Mouse (Mus musculus) yolk sac, embryonic 10.5 days (tissue): ENCODE data around the gene Msl1.

Experiments used
- DNase-seq: peaks from one replicate; pipeline ENCODE4 v3.0.0-alpha.2; 2017; ENCODE audit warnings: low spot score

Msl1 gene

GRCm38 (mm10) chr11:98846016-98846415, 50.7 kb downstream of the Msl1 start:
- DNase-seq, result no peak

- no peak for DNase-seq
Observed at GRCm38 (mm10) chr11:98846865-98847604, 51.7 kb downstream of the Msl1 start.

DNA sequence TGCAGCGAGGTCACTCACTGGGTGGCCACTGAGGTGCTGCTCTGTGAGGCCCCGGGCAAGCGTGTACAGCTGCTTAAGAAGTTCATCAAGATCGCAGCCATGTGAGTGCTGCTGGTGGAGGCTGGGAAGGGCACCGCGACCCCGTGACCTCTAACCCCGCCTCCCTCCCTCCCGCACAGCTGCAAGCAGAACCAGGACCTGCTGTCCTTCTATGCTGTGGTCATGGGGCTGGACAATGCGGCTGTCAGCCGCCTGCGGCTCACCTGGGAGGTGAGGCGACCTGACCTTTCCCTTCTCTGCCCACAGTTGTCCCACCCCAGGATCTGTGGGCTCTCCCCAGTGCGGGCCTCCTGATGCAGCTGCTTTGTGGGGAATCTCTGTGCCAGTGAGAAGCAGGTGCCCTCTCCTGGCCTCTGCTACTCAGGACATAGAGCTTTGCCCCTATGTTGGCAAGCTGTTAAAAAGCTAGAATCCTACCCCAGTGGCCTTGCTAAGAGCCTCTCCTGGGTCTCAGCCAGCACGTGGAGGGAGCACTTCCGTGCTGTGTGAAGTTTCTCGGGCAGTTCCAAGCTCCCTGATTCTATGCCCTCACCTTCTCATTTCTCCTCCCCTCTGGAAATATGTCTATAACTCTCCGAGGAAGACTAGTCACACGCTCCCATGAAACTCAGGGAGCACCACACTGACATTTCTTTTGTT, 54.0 kb downstream of the Msl1 start:
- DNase-seq, result peak; percentile 71

DNA sequence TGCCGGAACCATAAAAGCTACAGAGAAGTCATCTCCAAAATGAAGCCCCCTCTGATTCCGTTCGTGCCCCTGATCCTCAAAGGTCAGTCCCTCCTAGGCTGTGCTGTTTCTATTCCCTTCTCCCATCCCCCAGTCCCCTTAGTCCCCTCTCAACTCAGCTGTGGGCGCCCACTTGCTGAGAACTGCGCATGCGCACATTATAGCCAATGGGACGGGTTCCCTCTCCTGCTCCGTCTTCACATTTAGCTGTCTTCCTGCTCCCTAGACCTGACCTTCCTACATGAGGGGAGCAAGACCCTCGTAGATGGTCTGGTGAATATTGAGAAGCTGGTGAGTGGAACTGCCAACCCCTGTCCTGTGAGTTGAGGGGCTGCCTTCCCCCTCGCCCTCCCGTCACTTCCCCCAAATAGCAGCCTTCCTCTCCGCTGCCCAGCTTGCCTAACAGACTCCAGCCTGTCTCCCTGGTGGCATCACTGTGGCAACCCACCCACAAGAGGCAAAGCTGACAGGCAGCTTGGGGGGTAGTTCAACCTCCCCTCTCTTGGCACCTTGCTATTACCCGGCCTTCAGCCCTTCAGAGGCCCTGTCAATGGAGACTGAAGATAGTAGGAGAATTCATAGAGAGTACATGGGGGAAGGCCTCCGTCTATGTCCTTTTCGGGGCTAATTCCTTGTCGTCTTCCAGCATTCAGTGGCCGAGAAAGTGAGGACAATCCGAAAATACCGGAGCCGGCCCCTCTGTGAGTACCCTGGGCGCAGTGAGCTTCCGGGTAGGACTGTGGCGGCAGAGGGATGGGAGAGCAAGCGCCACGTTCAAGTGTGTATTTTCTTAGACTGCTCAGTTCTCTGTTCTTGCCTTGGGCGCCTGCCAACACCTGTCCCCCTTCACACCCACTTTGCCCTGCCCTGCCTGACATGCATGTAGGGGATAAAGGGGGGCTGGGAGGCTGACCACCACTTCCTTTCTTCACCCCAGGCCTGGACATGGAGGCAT, 55.1 kb downstream of the Msl1 start:
- DNase-seq, result no peak

GRCm38 (mm10) chr11:98854116-98854515, 58.8 kb downstream of the Msl1 start:
- no peak for DNase-seq

- DNase-seq, result no peak
Observed at GRCm38 (mm10) chr11:98854659-98855058, 59.3 kb downstream of the Msl1 start.
